Mouse (Mus musculus): ENCODE measurements at regions not wholly inside any gene's neighbourhood (a gene's known extent, or its start where the extent isn't known, plus 50 kb on each side); places are given as distances from the start of the nearest gene placed in this dataset.

GRCm38 (mm10) chr17:44433296-44433653 is 244.9 kb downstream of the Clic5 start:
- TF ChIP-seq CTCF (IDR thresholded peaks at IDR 0.05; ENCODE audit: control insufficient read depth, insufficient read depth, insufficient read length) (no peak), MYOD1 (IDR thresholded peaks at IDR 0.05; ENCODE audit: control insufficient read depth, insufficient read length, low read depth) (no peak), MYOG (IDR thresholded peaks at IDR 0.05; ENCODE audit: control insufficient read depth, extremely low read depth, insufficient read length) (no peak), MAX (IDR thresholded peaks at IDR 0.05) (no peak), USF1 (IDR thresholded peaks at IDR 0.05; ENCODE audit: low read depth) (no peak)
